Mouse (Mus musculus): ENCODE measurements around the gene Kcnn1.

GRCm38 (mm10) chr8:70834071-70834470, 29.0 kb downstream of the Kcnn1 start:
- no peak for TF ChIP-seq CTCF (IDR thresholded peaks at IDR 0.05; ENCODE audit: extremely low read depth, insufficient read depth, insufficient read length, insufficient replicate concordance)
- TF ChIP-seq POLR2A (IDR thresholded peaks at IDR 0.05; ENCODE audit: low read depth, low read length) = no peak
